Mouse (Mus musculus): Measurements from ENCODE around the gene Dpf3.
A peak's percentile ranks its signal among the peaks of the same experiment; 100 is the strongest.

Dpf3 gene

DNA sequence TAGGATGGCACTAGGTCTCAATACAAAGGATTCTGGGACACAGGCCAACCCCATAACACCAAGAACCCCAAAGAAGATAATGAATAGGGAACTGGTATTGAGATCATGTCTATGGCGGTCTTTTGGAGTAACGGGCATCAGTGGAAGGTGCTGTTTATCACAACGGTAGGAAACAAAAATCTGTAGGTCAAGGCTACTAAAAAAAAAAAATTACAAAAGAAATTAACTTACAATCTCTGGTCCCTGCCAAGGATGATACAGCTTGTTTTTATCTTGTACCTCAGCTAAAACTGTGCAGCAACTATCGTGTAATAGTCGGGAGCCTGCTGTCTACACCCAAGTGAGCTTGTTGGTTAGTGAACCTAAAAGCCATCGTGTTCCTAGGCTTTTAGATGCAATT lies 9.2 kb upstream of the Dpf3 start:
- DNase-seq (ENCODE audit: low spot score in 2 of 2) = no peak

DNA sequence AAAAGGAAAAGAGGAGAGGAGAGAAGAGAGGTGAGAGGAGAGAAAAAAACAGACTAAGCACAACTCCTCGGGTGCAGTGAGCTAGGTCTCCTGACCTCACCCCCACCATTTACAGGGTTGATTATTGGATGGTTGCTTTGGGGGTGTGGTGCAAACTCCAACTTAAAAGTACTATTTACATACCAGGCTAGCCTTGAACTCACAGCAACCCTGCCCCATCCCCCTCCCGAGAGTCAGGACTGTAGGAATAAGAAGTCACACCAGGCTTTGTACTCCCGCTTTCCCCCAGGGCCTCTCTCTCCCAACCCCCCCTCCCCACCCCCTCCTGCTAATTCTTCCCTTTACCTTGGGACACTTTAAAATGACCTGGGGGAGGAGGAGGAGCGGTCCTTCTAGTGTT lies 8.8 kb upstream of the Dpf3 start:
- no peak for DNase-seq (ENCODE audit: low spot score in 2 of 2)

DNA sequence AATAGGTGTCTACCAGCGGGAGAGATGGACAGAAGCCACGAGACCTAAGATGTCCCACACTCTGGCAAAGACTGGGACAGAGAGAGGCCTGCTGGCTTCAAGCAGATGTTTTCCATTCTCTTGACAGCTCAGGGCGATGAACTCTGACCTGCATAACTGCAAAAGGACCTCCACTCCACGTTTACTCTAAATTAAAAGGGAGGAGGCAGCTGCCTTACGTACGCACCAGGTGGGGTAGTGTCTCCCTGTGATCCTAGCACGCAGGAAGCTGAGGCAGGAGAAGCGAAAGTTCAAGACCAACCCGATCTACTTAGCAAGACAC lies 8.4 kb upstream of the Dpf3 start:
- no peak for DNase-seq (ENCODE audit: low spot score in 2 of 2)

DNA sequence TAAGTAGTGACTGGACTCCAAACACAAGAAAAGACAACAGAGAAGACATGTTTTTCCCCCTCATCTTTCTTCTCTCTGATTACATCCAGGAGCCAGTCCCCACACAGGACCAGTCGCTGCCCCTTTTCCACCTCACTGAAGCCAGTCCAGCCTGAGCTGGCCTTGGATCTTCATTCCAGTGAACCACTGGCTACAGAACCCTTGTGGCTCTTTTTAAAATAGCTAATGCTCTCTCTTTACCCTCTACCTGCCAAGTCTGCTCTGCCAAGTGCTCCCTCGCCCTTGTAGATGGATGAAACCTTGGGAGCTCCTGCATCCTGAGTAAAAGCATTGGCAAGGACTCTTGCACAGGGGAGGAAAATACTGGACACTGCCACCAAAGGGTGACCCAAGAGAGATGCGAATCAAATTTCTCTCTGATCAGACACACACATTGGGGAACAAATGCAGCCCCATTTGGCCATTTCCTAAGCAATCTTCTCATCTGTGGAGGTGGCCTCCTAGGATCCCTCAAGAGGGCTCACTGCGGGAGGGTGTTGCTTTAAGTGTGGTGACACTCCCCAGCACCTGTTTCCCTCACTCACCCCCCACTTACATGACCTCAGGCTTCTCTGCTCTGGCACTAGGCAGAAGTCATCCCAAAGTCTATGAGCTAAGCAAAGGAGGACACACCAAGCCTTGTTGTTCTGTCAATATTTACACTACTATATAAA lies 7.9 kb upstream of the Dpf3 start:
- no peak for DNase-seq (ENCODE audit: low spot score in 2 of 2)

DNA sequence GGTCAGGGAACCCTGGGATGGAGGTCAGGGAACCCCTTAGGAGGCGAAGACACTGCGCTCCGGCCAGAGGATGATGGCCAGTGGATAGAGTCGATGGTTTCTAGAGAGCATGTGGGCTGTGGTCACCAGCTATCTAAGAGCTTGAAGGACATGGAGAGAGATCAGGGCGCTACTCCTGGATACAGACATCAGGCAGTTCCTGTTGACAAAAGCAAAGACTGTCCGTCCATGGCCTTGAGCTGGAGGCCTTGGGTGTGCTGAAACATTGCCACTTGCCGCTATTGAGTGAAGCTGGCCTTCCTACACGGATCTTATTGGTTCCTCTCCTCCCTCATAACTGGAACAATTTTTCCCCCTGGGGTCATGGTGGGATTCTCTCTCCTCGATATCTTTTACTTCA lies 6.7 kb upstream of the Dpf3 start:
- DNase-seq (ENCODE audit: low spot score in 2 of 2) = no peak

DNA sequence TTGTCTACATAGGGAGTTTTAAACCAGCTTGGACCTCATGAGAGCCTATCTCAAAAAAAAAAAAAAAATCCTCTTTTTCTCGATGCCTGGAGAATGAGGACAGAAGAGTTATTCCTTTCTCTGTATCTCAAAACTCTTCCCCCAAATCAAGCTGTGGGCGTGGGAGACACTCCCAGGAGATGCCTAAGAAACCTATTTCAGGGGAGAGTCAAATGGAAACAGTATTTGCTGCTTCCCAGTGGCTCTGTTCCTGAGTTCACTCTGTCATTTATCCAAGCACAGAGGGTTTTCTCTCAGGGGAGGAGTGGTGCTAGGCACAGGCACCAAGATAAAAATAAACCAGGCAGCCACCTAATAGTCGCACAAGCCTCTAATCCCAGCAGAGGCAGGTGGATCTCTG lies 5.3 kb upstream of the Dpf3 start:
- no peak for DNase-seq (ENCODE audit: low spot score in 2 of 2)

DNA sequence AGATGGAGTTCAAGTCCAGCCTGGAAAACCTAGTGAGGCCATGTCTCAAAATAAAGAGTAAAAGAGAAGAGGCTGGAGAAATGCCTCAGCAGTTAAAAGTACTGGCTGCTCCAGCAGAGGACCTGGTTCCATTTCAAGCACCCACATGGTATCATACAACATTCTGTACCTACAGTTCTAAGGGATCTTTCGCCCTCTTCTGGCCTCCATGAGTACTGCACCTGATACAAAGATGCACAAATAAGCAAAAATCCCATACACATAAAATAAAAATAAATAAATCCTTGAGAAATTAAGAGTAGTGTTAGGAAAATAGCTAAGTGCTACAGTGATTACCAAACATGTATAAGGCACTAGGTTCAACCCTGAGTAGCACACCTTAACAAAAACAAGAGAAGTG lies 4.1 kb upstream of the Dpf3 start:
- no peak for DNase-seq (ENCODE audit: low spot score in 2 of 2)

DNA sequence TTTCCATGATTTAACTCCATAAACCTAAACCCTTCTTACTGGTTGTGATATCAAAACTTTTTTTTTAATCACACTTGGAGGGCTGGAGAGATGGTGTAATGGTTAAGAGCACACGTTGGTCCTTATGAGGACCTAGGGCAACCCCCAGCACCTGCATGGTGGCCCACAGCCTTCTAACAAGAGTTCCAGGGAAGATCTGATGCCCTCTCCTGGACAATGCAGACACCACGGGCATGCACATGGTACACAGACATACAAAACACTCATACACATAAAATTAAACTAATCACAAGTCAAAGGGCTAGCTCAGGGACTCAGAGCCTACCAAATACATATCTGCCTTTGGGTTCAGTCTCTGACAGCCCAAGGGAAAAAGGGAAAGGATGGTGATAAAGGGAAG lies 2.2 kb upstream of the Dpf3 start:
- DNase-seq (ENCODE audit: low spot score in 2 of 2) = no peak

DNA sequence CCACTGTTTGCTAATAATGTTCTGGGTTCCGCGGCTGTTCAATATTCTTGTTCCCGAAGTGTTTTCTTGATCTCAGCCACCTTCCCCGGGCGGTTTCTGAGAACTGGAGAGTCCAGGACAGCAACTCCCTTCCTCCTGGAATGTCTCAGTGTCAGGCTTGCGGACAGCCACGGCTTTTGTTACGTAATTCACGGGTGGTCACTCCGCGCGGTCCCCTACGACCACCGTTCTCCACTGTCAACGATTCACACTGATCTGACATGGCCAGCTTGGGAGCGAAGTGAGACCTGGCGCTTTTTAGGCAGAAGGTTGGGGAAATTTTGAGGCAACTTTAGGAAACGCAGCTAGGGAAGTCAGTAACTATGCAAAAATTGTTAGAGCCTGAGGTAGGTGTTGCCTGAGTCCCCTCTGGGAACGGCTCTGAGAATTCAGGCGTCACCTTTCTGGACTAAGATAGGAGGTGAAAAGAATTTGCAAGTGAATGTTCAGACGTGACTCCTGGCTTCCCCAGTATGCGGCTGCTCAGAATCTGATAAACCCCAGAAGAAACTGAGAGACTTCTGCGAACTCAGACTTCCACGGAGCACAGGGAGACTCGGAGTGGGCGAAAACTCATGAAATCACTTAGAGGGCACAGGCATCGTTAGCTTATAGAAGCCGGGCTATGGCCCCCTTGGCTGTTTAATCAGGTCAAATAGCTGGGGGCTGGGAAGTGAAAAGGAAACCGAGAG lies 860 bp upstream of the Dpf3 start:
- DNase-seq (ENCODE audit: low spot score in 2 of 2) = peak; percentile 4 to 6

DNA sequence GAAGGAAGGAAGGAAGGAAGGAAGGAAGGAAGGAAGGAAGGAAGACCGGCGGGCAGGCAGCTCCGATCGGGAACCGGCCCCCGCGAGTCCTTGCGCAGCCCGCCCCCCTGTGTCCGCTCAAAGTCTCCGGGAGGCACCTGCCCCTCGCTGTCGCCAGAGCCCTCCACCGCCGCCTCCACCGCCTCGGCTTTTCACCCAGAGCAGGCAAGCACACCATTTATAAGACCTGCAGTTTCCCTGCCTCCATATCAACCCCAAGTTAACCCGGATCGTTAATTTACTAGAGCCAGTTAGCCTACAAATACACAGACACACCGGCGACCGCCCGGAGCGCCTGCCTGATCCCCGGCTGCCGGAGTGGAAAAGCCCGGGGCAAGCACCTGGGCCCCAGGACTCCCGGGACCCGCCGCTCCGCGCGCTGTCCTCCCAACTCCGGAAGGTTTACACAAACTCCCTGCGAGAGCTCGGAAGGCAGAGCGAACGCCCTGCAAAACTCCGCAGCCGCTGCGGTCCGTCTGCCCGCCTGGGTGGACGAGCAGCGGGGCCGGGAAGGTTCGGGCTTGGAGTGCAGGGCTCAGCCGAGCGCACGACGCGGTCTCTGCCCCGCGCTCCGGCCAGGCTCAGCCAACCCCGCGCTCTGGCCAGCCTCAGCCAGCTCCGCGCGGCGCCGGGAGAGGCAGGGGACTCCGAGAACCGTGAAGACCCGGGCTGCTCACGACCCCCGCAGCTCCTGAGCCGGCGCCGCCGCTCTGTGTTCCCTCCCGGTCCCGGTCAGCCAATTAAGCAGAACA lies 650 bp downstream of the Dpf3 start:
- DNase-seq (ENCODE audit: low spot score in 2 of 2) = peak; percentile 26 to 37

DNA sequence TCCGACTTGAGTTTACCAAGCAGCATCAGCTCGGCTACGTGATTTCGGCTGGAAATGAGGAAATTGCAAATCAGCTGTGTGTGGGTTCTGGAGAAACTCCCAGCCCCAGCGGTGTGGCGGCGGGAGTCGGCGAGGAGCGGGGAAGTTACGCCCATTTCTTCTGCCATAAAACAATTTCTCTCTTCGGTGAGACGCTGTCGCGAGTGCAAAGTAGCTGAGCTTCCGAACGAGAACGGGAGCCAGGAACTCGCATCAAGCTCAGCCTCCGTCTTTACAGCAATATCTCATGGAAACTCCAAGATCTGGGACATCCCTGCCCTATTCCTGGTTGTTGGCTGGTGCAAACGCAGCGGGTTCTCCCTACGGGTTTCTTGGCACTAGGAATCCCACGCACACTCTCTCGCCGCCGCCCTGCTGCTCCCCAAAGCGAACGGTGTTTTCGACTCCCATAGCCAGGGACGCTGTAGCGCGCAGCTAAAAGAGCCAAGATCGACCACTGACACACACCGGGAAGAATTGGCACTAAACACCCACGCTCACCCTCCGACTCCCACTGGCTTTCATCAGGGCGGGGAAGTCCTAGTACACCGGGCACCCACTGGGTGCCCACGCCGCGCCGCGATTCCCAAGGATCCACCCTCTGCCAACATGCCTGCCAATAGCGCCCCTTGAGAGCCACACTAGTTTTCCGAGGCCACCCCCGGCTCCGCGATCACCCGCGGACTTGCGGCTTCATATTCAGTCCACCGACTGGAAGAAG lies 1.4 kb downstream of the Dpf3 start:
- peak; percentile 3 to 13 for DNase-seq (ENCODE audit: low spot score in 2 of 2)

DNA sequence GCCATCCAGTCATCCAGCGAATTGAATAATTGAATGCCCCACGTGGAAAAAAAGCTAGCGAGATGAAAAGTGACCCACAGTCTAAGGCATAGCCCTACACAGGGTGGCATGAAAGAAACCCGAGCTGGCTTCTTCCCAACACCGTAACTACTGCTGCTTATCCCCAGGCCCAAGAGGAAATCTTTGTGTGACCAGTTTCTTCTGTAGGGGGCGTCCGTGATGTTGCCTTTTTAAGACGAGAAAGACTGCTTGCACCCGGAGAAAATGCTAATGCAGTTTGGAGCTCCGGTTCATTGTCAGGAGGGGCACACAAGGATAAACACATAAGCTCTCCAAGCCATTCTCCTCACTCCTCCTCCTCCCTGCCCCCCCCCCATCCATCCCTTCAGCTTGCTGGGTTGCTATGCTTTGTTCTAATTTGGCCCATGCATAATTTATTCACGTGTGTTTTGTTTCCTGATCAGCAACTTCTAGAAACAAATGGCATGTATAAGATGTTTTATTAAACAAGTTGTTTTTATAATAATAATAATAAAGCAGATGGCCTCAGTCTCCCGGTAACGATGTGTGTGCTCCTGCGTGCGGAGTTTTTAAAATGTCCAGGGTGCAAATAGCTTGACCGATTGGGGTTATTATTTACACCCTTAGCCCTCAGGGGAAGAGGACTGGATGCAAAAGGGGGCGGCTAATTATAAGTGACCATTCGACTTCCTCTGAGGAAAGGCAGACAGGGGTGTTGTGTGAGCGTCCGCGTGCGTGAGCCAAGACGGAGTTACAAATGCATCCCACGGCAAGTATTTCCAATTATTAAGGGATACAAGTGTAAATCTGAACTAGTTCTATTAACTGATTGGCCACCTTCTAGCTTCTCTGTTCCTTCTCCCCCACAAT lies 2.4 kb downstream of the Dpf3 start:
- DNase-seq (ENCODE audit: low spot score in 2 of 2) = no peak

DNA sequence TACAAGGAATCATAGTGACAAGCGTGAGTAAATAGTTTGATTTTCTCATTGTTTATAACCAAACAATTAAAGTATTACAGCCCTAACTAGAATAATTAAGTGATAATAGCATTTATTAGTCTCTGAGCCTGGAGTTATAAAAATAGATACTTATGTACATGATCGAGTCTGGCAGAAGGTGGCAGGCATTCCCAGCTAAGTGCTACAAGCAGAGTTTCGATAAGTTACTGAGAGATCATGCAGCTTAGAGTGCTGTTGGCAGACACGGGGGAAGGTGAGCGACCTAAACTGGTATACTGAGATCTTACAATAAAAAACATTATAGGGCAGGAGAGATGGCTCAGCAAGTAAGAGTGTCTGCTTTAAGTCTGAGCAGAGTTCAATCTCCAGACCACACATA lies 3.9 kb downstream of the Dpf3 start:
- DNase-seq (ENCODE audit: low spot score in 2 of 2) = no peak

DNA sequence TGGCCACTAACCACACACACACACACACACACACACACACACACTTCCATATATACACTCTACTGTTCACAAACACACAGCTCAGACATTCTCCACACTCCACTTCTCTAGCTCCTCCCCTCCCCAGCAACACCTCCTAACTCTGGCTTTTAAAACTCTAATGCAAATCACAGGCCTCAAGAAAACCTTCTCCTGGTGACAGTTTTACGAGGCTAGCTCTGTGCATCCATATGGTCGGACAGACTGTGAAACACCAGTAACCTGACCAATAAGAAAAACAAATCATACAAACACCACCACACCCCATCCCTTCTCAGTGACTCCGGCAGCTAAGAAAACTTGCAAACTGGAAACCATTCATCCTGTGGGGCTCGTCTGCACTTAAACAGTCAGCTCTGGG lies 6.1 kb downstream of the Dpf3 start:
- DNase-seq (ENCODE audit: low spot score in 2 of 2) = no peak

DNA sequence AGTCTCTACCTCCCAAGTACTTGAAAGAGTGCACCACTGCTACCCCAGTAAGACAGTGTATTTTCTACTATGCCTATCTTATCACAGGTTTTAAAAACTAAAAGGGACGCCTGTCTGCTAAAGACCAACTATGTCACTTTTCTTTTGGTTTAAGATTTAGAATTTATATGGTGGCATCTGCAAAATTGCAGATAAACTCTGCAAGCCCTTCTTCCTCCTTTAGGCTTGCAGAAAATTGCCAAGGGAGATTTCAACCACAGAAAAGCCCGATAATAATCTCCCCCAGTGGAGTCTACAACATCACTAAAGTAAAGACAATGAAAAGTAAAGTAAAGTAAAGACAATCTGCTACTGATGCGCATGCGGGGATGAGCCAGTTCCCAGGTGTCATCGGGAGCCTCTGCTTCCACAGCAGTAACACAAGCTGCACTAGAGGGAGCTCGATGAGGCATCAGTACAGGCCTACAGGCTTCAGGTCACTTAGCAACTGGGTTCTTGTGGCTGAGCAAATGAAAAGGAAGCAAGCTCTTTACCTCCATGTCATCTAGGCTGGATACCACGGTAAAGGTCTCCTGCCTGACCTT lies 7.6 kb downstream of the Dpf3 start:
- DNase-seq (ENCODE audit: low spot score in 2 of 2) = no peak

DNA sequence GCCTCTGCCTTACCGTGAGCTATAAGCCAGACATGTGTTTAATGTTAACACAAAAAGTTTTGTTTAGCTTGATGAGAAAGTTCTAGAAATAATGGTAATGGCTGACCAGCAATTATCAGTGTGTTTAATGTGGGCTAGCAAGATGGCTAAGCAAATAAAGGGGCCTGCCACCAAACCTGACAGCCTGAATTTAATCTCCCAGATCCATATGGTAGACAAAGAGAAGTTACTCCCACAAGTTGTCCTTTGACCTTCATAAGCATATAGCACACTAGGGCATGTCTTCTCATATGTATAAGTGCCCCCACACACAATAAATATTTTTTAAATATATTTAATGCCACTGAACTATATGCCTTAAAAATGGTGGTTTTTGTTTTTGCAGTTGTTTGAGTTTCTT lies 8.4 kb downstream of the Dpf3 start:
- no peak for DNase-seq (ENCODE audit: low spot score in 2 of 2)

DNA sequence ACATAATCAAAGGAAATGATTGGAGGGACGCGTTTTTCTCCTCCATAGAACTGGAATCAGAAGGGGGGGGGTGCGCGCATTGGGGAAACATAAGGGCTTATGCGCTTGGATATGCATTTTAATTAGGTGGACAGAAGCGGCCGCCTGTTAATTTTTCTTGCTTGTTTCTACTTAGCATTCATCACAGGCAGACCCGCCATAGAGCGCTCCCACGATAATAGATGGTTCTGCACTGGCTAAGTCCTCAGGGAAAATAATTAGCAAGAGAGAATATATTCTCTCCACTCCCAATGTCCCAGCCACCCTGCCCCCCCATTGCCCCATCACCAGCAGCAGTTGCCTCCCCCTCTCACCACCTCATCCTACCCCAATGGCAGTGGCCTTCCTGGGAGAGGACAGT lies 11.2 kb downstream of the Dpf3 start:
- no peak for DNase-seq (ENCODE audit: low spot score in 2 of 2)

DNA sequence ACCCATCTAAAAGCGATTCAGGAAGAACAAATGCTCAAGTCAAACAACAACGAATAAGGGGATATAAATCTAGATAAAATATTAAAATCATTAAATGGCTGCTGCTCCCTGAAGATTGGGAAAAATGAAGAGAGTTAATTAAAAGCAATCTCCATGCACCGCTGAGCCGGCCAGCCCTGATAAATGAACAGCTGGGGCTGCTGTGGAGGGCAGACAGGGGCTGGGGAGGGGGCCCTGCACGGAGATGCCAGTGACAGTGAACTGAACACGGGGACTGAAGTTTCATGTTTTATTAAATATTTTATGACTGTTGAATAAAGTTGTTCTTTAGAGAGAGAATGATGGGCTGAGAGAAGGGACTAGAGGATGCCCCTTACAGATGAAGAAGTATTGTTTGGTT lies 12.1 kb downstream of the Dpf3 start:
- no peak for DNase-seq (ENCODE audit: low spot score in 2 of 2)

DNA sequence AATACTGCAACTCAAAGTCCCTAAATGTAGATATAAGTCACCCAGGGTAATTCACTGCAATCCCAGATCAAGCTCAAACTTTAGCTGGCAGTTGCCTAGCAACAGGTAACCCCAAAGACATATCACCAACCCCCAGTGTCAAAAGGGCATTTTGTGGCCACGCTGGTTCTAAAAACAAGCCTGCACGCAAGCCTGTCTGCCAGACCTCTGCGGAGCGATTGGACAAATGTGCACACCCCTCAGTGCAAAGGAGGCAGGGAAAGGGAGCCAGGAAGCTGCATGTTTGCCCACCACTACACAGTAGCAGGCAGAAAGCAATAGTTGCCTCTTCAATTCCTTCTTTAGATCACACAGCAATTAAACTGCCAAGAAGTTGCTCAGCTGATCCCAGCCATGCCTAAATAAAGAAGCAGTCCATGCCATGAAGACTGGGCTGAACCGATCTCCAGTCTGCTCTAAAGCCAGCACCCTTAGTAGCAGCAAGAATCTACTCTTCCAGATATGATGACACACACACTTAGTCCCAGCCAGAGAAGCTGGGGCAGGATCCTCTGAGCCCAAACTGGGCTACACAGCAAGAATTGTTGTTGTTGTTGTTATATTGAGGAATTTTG lies 13.4 kb downstream of the Dpf3 start:
- no peak for DNase-seq (ENCODE audit: low spot score in 2 of 2)

DNA sequence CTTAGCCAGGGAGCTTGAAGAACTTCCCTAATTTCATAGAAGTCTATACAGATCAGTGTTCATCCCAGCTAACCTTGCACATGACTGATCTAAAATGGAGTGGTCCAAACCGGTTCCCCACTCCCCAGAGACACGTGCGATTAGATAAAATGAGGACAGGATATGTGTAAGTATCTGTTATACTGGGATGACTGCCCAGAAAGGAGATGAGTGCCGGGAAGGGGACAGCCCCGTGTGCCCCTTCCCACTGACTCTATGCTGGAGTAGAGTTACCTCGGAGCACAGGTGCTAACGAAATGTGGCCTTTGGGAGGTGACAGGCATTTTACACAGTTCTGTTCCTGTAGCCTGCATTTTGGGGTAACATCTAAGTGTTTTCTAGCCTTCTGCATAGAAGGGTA lies 15.8 kb downstream of the Dpf3 start:
- DNase-seq (ENCODE audit: low spot score in 2 of 2) = no peak

Measured in urinary bladder, postnatal 36 days (tissue).